In the genomic region with DNA sequence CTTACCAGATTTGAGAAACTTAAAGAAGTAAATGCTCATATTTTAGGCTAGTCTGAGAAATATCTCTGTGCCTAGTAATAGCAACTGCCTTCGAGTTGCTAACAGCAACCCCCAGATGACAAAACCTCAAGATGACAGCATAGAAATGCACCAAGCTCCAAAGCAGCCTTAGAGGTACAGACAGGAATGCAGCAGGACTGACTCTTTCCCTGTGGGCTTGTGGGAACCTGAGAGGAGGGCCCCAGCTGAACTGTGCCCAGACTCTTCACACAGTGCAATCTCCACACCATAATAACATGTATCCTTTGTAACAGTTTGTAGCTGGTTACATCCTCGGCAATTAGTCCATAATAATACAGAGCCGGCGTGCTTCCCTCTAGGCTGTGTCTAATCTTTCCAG, we compare ENCODE assay signal across 15 mouse cellular contexts.
"Had no signal": no experiment of that assay in that cellular context is flagged by ENCODE, and none has a peak within 500 bp of the region (broad histone marks: within the 10 kb centered on the region; RNA-seq: fewer than 3 reads in every experiment).

No protein-coding gene starts in this region.

- H3K4me3 ChIP-seq: layer of hippocampus, adult 2 months; left cerebral cortex, adult 2 months; liver, embryonic 13.5 days had no signal

- H3K27me3 ChIP-seq: liver, embryonic 13.5 days had no signal

- H3K36me3 ChIP-seq: liver, embryonic 13.5 days had no signal

- DNase-seq: kidney, adult 2 months; kidney, postnatal 25 days; layer of hippocampus, adult 9-11 months; left cerebral cortex, postnatal 4 days; liver, embryonic 13.5 days; lung, adult 2 months; lung, postnatal 14 days; lung, postnatal 4 days; midbrain, embryonic 14.5 days; thymus, postnatal 25 days had no signal

- H3K4me2 ChIP-seq: liver, embryonic 13.5 days; midbrain, embryonic 11.5 days had no signal

- H3K27ac ChIP-seq: kidney, postnatal 0 days; layer of hippocampus, adult 2 months; left cerebral cortex, adult 2 months; liver, embryonic 13.5 days had no signal

- H3K9me3 ChIP-seq: liver, embryonic 13.5 days had no signal

- H3K4me1 ChIP-seq: liver, embryonic 13.5 days had no signal

- H3K9ac ChIP-seq: liver, embryonic 13.5 days had no signal

- ATAC-seq: intestine, postnatal 0 days had no signal
